Mouse (Mus musculus): ENCODE data around the gene Carmil1. TPM values are rescaled to one million over a fixed set of nuclear protein-coding genes. Genes with fewer than 3 reads are reported as not detected.

Gene Carmil1
- polyA plus RNA-seq, 1 experiment: 9.8 TPM

- 80% methylated on average over 4 of the region's 4 CpGs for WGBS
- no peak overlapping the region for H3K4me3 ChIP-seq (ENCODE audit: low read depth, low read length)
- TF ChIP-seq POLR2A (IDR thresholded peaks at IDR 0.05; ENCODE audit: low read depth, low read length) (no peak), CTCF (IDR thresholded peaks at IDR 0.05; ENCODE audit: extremely low read depth, insufficient read length, insufficient replicate concordance, low read depth, low read length) (no peak)
- H3K4me1 ChIP-seq (ENCODE audit: control insufficient read depth, insufficient read depth, insufficient read length, low read length): peaks cover 4% of the 10 kb centered on the region; the same call in 1 of the 2 replicates
- no peak overlapping the region for H3K27ac ChIP-seq (ENCODE audit: insufficient read depth, low read depth, low read length)
- no peaks in the 10 kb centered on the region for H3K27me3 ChIP-seq (ENCODE audit: control insufficient read depth, insufficient read depth, low read length)
- H3K36me3 ChIP-seq (ENCODE audit: control insufficient read depth, insufficient read depth, low read length): peaks cover 18% of the 10 kb centered on the region
These were observed 135.7 kb downstream of the Carmil1 start for GRCm38 (mm10) chr13:24144858-24145257.

DNA sequence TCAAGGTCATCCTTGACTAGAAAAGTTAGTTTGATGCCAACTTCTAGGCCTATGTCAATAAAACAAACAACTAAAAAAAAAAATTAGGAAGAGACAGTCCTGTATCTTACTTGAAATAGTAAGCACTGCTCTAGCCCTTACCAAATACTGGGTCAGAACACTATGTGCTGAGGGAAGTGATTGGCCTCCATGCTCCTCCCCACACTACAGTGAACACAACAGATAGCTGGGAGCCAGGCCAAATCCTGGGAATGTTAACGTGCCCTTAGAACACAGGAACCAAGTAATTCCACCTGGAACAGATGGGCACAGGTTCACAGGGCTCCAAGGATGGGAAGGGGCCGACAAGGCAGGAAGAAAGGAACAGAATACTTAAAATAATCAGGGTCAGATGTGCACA is 136.5 kb downstream of the Carmil1 start:
- H3K4me3 ChIP-seq (ENCODE audit: low read depth, low read length): no peak overlapping the region
- 20% methylated on average over 2 of the region's 2 CpGs for WGBS
- H3K36me3 ChIP-seq (ENCODE audit: control insufficient read depth, insufficient read depth, low read length): peaks cover 18% of the 10 kb centered on the region
- no peaks in the 10 kb centered on the region for H3K27me3 ChIP-seq (ENCODE audit: control insufficient read depth, insufficient read depth, low read length)
- H3K27ac ChIP-seq (ENCODE audit: insufficient read depth, low read depth, low read length): no peak overlapping the region
- TF ChIP-seq CTCF (IDR thresholded peaks at IDR 0.05; ENCODE audit: extremely low read depth, insufficient read length, insufficient replicate concordance, low read depth, low read length) (no peak), POLR2A (IDR thresholded peaks at IDR 0.05; ENCODE audit: low read depth, low read length) (no peak)
- peaks cover 4% of the 10 kb centered on the region; the same call in 1 of the 2 replicates for H3K4me1 ChIP-seq (ENCODE audit: control insufficient read depth, insufficient read depth, insufficient read length, low read length)

DNA sequence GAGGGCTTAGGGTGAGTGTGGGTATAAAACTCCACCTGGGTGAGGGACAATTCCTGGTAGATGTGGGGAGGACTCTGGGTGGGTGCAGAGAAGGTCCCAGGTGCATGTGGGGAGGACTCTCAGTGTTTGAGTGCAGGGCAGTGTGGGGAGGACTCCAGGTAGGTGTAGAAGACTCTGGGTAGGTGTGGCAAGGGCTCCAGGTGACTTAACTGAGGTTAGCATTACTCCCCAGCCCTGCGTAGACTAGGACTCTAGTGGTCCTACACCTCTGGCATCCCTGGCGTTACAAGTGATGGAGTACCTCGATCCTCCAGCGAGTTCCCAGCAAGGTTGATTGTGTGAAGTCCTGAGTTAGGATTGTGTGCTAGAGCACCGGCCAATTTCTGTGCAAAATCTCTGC is 143.8 kb downstream of the Carmil1 start:
- no peak overlapping the region for H3K27ac ChIP-seq (ENCODE audit: insufficient read depth, low read depth, low read length)
- H3K4me3 ChIP-seq (ENCODE audit: low read depth, low read length): no peak overlapping the region
- H3K27me3 ChIP-seq (ENCODE audit: control insufficient read depth, insufficient read depth, low read length): no peaks in the 10 kb centered on the region
- TF ChIP-seq CTCF (IDR thresholded peaks at IDR 0.05; ENCODE audit: extremely low read depth, insufficient read length, insufficient replicate concordance, low read depth, low read length) (no peak), POLR2A (IDR thresholded peaks at IDR 0.05; ENCODE audit: low read depth, low read length) (no peak)
- H3K36me3 ChIP-seq (ENCODE audit: control insufficient read depth, insufficient read depth, low read length): peaks cover 27% of the 10 kb centered on the region
- H3K4me1 ChIP-seq (ENCODE audit: control insufficient read depth, insufficient read depth, insufficient read length, low read length): no peaks in the 10 kb centered on the region; the same call in 1 of the 2 replicates
- 94% methylated on average over 5 of the region's 5 CpGs for WGBS

- 35% methylated on average over 21 of the region's 21 CpGs for WGBS
- Histone ChIP-seq H3K27me3 (ENCODE audit: control insufficient read depth, insufficient read depth, low read length) (no peaks in the 10 kb centered on the region), H3K4me1 (ENCODE audit: control insufficient read depth, insufficient read depth, insufficient read length, low read length) (no peaks in the 10 kb centered on the region; the same call in 1 of the 2 replicates), H3K36me3 (ENCODE audit: control insufficient read depth, insufficient read depth, low read length) (peaks cover 25% of the 10 kb centered on the region), H3K27ac (ENCODE audit: insufficient read depth, low read depth, low read length) (no peak overlapping the region), H3K4me3 (ENCODE audit: low read depth, low read length) (no peak overlapping the region)
- TF ChIP-seq POLR2A (IDR thresholded peaks at IDR 0.05; ENCODE audit: low read depth, low read length) (no peak), CTCF (IDR thresholded peaks at IDR 0.05; ENCODE audit: extremely low read depth, insufficient read length, insufficient replicate concordance, low read depth, low read length) (no peak)
These were observed 145.0 kb downstream of the Carmil1 start for GRCm38 (mm10) chr13:24135282-24136230.

DNA sequence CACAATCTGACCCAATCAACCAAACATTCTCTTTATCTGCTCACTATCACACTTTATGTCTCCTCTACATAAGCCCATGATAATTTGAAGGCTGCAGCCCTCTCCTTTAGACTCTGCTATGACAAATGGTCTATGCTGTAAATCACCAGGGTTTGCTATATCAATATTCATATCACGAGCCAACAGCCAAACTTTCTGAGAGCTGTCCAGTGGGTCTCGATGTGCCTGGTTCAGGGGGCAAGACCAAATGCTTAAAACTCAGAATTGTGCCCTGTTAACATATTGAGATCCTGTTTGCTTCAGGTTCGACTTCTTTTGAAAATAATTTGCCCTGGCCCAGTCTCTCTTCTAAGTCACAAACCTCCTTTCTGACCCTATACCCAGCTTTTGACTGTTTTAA is 147.7 kb downstream of the Carmil1 start:
- H3K27me3 ChIP-seq (ENCODE audit: control insufficient read depth, insufficient read depth, low read length): no peaks in the 10 kb centered on the region
- H3K4me3 ChIP-seq (ENCODE audit: low read depth, low read length): no peak overlapping the region
- no peaks in the 10 kb centered on the region for H3K4me1 ChIP-seq (ENCODE audit: control insufficient read depth, insufficient read depth, insufficient read length, low read length)
- WGBS: 86% methylated on average over 3 of the region's 3 CpGs
- peaks cover 19% of the 10 kb centered on the region for H3K36me3 ChIP-seq (ENCODE audit: control insufficient read depth, insufficient read depth, low read length)
- TF ChIP-seq CTCF (IDR thresholded peaks at IDR 0.05; ENCODE audit: extremely low read depth, insufficient read length, insufficient replicate concordance, low read depth, low read length): no peak
- TF ChIP-seq POLR2A (IDR thresholded peaks at IDR 0.05; ENCODE audit: low read depth, low read length): no peak
- no peak overlapping the region for H3K27ac ChIP-seq (ENCODE audit: insufficient read depth, low read depth, low read length)

GRCm38 (mm10) chr13:24131319-24131718 is 149.3 kb downstream of the Carmil1 start:
- H3K4me1 ChIP-seq (ENCODE audit: control insufficient read depth, insufficient read depth, insufficient read length, low read length): no peaks in the 10 kb centered on the region
- H3K4me3 ChIP-seq (ENCODE audit: low read depth, low read length): no peak overlapping the region
- WGBS: 97% methylated on average over 5 of the region's 5 CpGs
- TF ChIP-seq POLR2A (IDR thresholded peaks at IDR 0.05; ENCODE audit: low read depth, low read length): no peak
- TF ChIP-seq CTCF (IDR thresholded peaks at IDR 0.05; ENCODE audit: extremely low read depth, insufficient read length, insufficient replicate concordance, low read depth, low read length): no peak
- H3K27ac ChIP-seq (ENCODE audit: insufficient read depth, low read depth, low read length): no peak overlapping the region
- H3K27me3 ChIP-seq (ENCODE audit: control insufficient read depth, insufficient read depth, low read length): no peaks in the 10 kb centered on the region
- H3K36me3 ChIP-seq (ENCODE audit: control insufficient read depth, insufficient read depth, low read length): peaks cover 8% of the 10 kb centered on the region

DNA sequence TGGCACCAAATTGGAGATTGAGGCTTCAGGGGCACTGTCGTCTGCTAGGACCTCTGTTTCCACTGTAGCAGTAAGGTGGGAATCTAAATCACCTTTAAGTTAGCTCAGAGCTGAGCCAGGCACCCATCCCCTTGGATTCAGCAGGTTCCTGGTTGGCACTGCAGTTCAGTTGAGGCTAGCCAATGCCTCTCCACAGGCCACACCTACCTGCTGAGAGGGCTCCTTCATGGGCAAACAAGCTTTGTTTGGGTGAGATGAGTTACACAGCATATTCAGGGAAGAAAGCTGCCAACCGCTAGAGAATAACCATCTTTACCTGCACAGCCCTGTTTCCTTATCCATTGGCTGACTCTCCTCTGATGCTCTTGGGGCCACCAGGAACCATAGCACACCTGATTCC is 149.9 kb downstream of the Carmil1 start:
- H3K4me3 ChIP-seq (ENCODE audit: low read depth, low read length): no peak overlapping the region
- H3K36me3 ChIP-seq (ENCODE audit: control insufficient read depth, insufficient read depth, low read length): peaks cover 6% of the 10 kb centered on the region
- TF ChIP-seq CTCF (IDR thresholded peaks at IDR 0.05; ENCODE audit: extremely low read depth, insufficient read length, insufficient replicate concordance, low read depth, low read length) (no peak), POLR2A (IDR thresholded peaks at IDR 0.05; ENCODE audit: low read depth, low read length) (no peak)
- no peaks in the 10 kb centered on the region for H3K4me1 ChIP-seq (ENCODE audit: control insufficient read depth, insufficient read depth, insufficient read length, low read length)
- H3K27ac ChIP-seq (ENCODE audit: insufficient read depth, low read depth, low read length): no peak overlapping the region
- 92% methylated on average over 2 of the region's 2 CpGs for WGBS
- no peaks in the 10 kb centered on the region for H3K27me3 ChIP-seq (ENCODE audit: control insufficient read depth, insufficient read depth, low read length)
